In genomic region chr8:105288958-105289732, GRCm38 (mm10) we compare ENCODE assay signal across 8 mouse cellular contexts. TPM values are rescaled to one million over a fixed set of nuclear protein-coding genes. Genes with fewer than 3 reads are reported as not detected.
DNase-seq lines count a peak whose midpoint lies in the region; ATAC-seq and TF ChIP-seq lines count a peak whose summit lies in the region.

No protein-coding gene starts in this region.

- peaks cover 30% of the 10 kb centered on the region for H3K79me2 ChIP-seq in C2C12 (ENCODE audit: control insufficient read depth, insufficient read depth)

- peak overlapping the region; percentile 63 for H3ac ChIP-seq in C2C12 (ENCODE audit: control insufficient read depth, insufficient read length, low read depth)

- WGBS in heart, embryonic 13.5 days: 1% methylated on average over 53 of the region's 53 CpGs
- WGBS in liver, embryonic 12.5 days (ENCODE audit: insufficient replicate concordance): 1% methylated on average over 53 of the region's 53 CpGs
- WGBS in stomach, embryonic 15.5 days: under 1% methylated on average over 53 of the region's 53 CpGs

- H3K27ac ChIP-seq in heart, embryonic 13.5 days (replicated peaks): peak overlapping the region; percentile 72
- peak overlapping the region; percentile 59 for H3K27ac ChIP-seq in liver, embryonic 12.5 days
- H3K27ac ChIP-seq in stomach, embryonic 15.5 days: peak overlapping the region; percentile 91

- peak overlapping the region; percentile 90 for H3K4me2 ChIP-seq in heart, embryonic 13.5 days
- H3K4me2 ChIP-seq in liver, embryonic 12.5 days: peak overlapping the region; percentile 85
- peak overlapping the region; percentile 84 for H3K4me2 ChIP-seq in stomach, embryonic 15.5 days

- no peaks in the 10 kb centered on the region for H3K9me3 ChIP-seq in heart, embryonic 13.5 days
- no peaks in the 10 kb centered on the region for H3K9me3 ChIP-seq in liver, embryonic 12.5 days (replicated peaks)
- no peaks in the 10 kb centered on the region for H3K9me3 ChIP-seq in stomach, embryonic 15.5 days

- peak; percentile 99 for DNase-seq in brain, embryonic 14.5 days (ENCODE audit: low read depth)
- DNase-seq in kidney, postnatal 10 days: peak; percentile 96
- peak; percentile 89 to 95 for DNase-seq in natural killer cell, adult 2 months (ENCODE audit: low spot score in 2 of 2)

- H3K4me3 ChIP-seq in C2C12 (ENCODE audit: insufficient read depth, poor library complexity, severe bottlenecking): peak overlapping the region; percentile 39
- H3K4me3 ChIP-seq in heart, embryonic 13.5 days: peak overlapping the region; percentile 59
- peak overlapping the region; percentile 53 for H3K4me3 ChIP-seq in liver, embryonic 12.5 days
- peak overlapping the region; percentile 57 for H3K4me3 ChIP-seq in stomach, embryonic 15.5 days (replicated peaks)

- peaks cover 5% of the 10 kb centered on the region for H3K36me3 ChIP-seq in C2C12 (ENCODE audit: control insufficient read depth, insufficient read depth)
- peaks cover 4% of the 10 kb centered on the region; the same call in 1 of the 2 replicates for H3K36me3 ChIP-seq in heart, embryonic 13.5 days
- no peaks in the 10 kb centered on the region for H3K36me3 ChIP-seq in liver, embryonic 12.5 days
- no peaks in the 10 kb centered on the region for H3K36me3 ChIP-seq in stomach, embryonic 15.5 days

- TF ChIP-seq CTCF in C2C12 (IDR thresholded peaks at IDR 0.05; ENCODE audit: control insufficient read depth, insufficient read depth, insufficient read length): peak; percentile 2
- TF ChIP-seq CTCF in brain, embryonic 14.5 days (IDR thresholded peaks at IDR 0.05; ENCODE audit: borderline replicate concordance, extremely low read depth, insufficient read depth, insufficient read length): no peak

- no peaks in the 10 kb centered on the region for H3K27me3 ChIP-seq in C2C12 (ENCODE audit: control insufficient read depth, insufficient read depth, insufficient read length)
- H3K27me3 ChIP-seq in heart, embryonic 13.5 days (replicated peaks): peaks cover 47% of the 10 kb centered on the region
- H3K27me3 ChIP-seq in liver, embryonic 12.5 days (replicated peaks): peaks cover 40% of the 10 kb centered on the region
- H3K27me3 ChIP-seq in stomach, embryonic 15.5 days (replicated peaks): peaks cover 10% of the 10 kb centered on the region

- peak overlapping the region; percentile 76 for H3K9ac ChIP-seq in heart, embryonic 13.5 days
- peak overlapping the region; percentile 25; the same call in 1 of the 2 replicates for H3K9ac ChIP-seq in liver, embryonic 12.5 days
- peak overlapping the region; percentile 34; the same call in 1 of the 2 replicates for H3K9ac ChIP-seq in stomach, embryonic 15.5 days

- peak; percentile 62 for ATAC-seq in erythroid progenitor cell, adult 5-6 weeks (replicated peaks; ENCODE audit: low FRiP score, poor library complexity, severe bottlenecking)
- peak; percentile 81 for ATAC-seq in heart, embryonic 13.5 days (ENCODE audit: extremely low read depth, insufficient number of reproducible peaks, low FRiP score, low TSS enrichment)
- ATAC-seq in liver, embryonic 12.5 days: peak; percentile 85
- ATAC-seq in stomach, embryonic 15.5 days (ENCODE audit: insufficient read depth, low FRiP score, low read depth): peak; percentile 89

- peak; percentile 88 for TF ChIP-seq POLR2A in brain, embryonic 14.5 days (IDR thresholded peaks at IDR 0.05; ENCODE audit: borderline replicate concordance, extremely low read depth, insufficient read depth, insufficient read length, poor library complexity, severe bottlenecking)

- peaks cover 26% of the 10 kb centered on the region for H3K4me1 ChIP-seq in heart, embryonic 13.5 days
- H3K4me1 ChIP-seq in liver, embryonic 12.5 days: peaks cover 33% of the 10 kb centered on the region
- peaks cover 23% of the 10 kb centered on the region for H3K4me1 ChIP-seq in stomach, embryonic 15.5 days

- peaks cover 14% of the 10 kb centered on the region for H3K79me3 ChIP-seq in C2C12 (ENCODE audit: low read depth)

TF ChIP-seq in C2C12, 6 proteins besides CTCF, POLR2A, EP300 and RAD21:
- TF ChIP-seq MAX (IDR thresholded peaks at IDR 0.05): peak; percentile 37
- TF ChIP-seq MYOD1 (IDR thresholded peaks at IDR 0.05; ENCODE audit: control insufficient read depth, insufficient read length, low read depth): no peak
- TF ChIP-seq FOSL1 (IDR thresholded peaks at IDR 0.05; ENCODE audit: insufficient read depth, low read length, poor library complexity, severe bottlenecking): no peak
- no peak for TF ChIP-seq CEBPB (IDR thresholded peaks at IDR 0.05; ENCODE audit: low read depth)
TF ChIP-seq in C2C12: peak in this region for 1.

RNA-seq across cellular contexts. Expression of gene 4931428F04Rik, which starts 0.5 kb away (rescaled TPM):
- polyA plus RNA-seq in C2C12 (2012; fragmentation: generic; extraction: Trizol): 6.0 TPM
- polyA plus RNA-seq in brain, embryonic 14.5 days (2012; rRNA removed): 176 and 217 TPM in 2 replicates
- total RNA-seq in erythroid progenitor cell, adult 5-6 weeks (2015; ENCODE audit: low replicate concordance): 1.7 TPM in 1 of 2 replicates, not detected in the other
- 1.7 TPM in 1 of 2 replicates, not detected in the other for total RNA-seq in erythroid progenitor cell, adult 5-6 weeks (2017; ENCODE audit: low replicate concordance)
- polyA plus RNA-seq in heart, embryonic 13.5 days (2015; fragmentation: Nextera tagmentation; extraction: Ambion mirVana): 6.0 and 6.5 TPM in 2 replicates
- polyA plus RNA-seq in liver, embryonic 12.5 days (2016; fragmentation: Nextera tagmentation; extraction: Ambion mirVana): 1.6 TPM in 2 replicates
- 9.1 and 10.7 TPM in 2 replicates for polyA plus RNA-seq in stomach, embryonic 15.5 days (2015; fragmentation: Nextera tagmentation; extraction: Ambion mirVana)

RNA-seq across cellular contexts. Expression of gene Exoc3l, which starts 6.8 kb away (rescaled TPM):
- polyA plus RNA-seq in C2C12 (2012; fragmentation: generic; extraction: Trizol): 0.97 TPM
- 12.6 and 13.7 TPM in 2 replicates for polyA plus RNA-seq in brain, embryonic 14.5 days (2012; rRNA removed)
- 3.2 TPM in 1 of 2 replicates, not detected in the other for total RNA-seq in erythroid progenitor cell, adult 5-6 weeks (2015; ENCODE audit: low replicate concordance)
- total RNA-seq in erythroid progenitor cell, adult 5-6 weeks (2017; ENCODE audit: low replicate concordance): 8.5 and 18.6 TPM in 2 replicates
- 15.5 and 15.9 TPM in 2 replicates for polyA plus RNA-seq in heart, embryonic 13.5 days (2015; fragmentation: Nextera tagmentation; extraction: Ambion mirVana)
- polyA plus RNA-seq in liver, embryonic 12.5 days (2016; fragmentation: Nextera tagmentation; extraction: Ambion mirVana): 11.9 and 13.8 TPM in 2 replicates
- polyA plus RNA-seq in stomach, embryonic 15.5 days (2015; fragmentation: Nextera tagmentation; extraction: Ambion mirVana): 10.4 and 10.9 TPM in 2 replicates

RNA-seq across cellular contexts. Expression of gene E2f4, which starts 8.3 kb away (rescaled TPM):
- polyA plus RNA-seq in C2C12 (2012; fragmentation: generic; extraction: Trizol): 59.5 TPM
- 89.4 and 126 TPM in 2 replicates for polyA plus RNA-seq in brain, embryonic 14.5 days (2012; rRNA removed)
- 632 and 674 TPM in 2 replicates for total RNA-seq in erythroid progenitor cell, adult 5-6 weeks (2015; ENCODE audit: low replicate concordance)
- total RNA-seq in erythroid progenitor cell, adult 5-6 weeks (2017; ENCODE audit: low replicate concordance): 268 and 326 TPM in 2 replicates
- polyA plus RNA-seq in heart, embryonic 13.5 days (2015; fragmentation: Nextera tagmentation; extraction: Ambion mirVana): 58.7 and 59.3 TPM in 2 replicates
- 239 TPM in 2 replicates for polyA plus RNA-seq in liver, embryonic 12.5 days (2016; fragmentation: Nextera tagmentation; extraction: Ambion mirVana)
- polyA plus RNA-seq in stomach, embryonic 15.5 days (2015; fragmentation: Nextera tagmentation; extraction: Ambion mirVana): 80.4 and 83.1 TPM in 2 replicates

RNA-seq across cellular contexts. Expression of gene Nol3, which starts 13.2 kb away (rescaled TPM):
- polyA plus RNA-seq in C2C12 (2012; fragmentation: generic; extraction: Trizol): 9.8 TPM
- polyA plus RNA-seq in brain, embryonic 14.5 days (2012; rRNA removed): 1.3 and 1.8 TPM in 2 replicates
- total RNA-seq in erythroid progenitor cell, adult 5-6 weeks (2015; ENCODE audit: low replicate concordance): not detected in 2 replicates
- total RNA-seq in erythroid progenitor cell, adult 5-6 weeks (2017; ENCODE audit: low replicate concordance): not detected in 2 replicates
- polyA plus RNA-seq in heart, embryonic 13.5 days (2015; fragmentation: Nextera tagmentation; extraction: Ambion mirVana): 2.5 and 2.7 TPM in 2 replicates
- polyA plus RNA-seq in liver, embryonic 12.5 days (2016; fragmentation: Nextera tagmentation; extraction: Ambion mirVana): 0.12 and 0.18 TPM in 2 replicates
- polyA plus RNA-seq in stomach, embryonic 15.5 days (2015; fragmentation: Nextera tagmentation; extraction: Ambion mirVana): 1.4 and 1.7 TPM in 2 replicates

RNA-seq across cellular contexts. Expression of gene Elmo3, which starts 16.3 kb away (rescaled TPM):
- 0.50 TPM for polyA plus RNA-seq in C2C12 (2012; fragmentation: generic; extraction: Trizol)
- polyA plus RNA-seq in brain, embryonic 14.5 days (2012; rRNA removed): 2.3 TPM in 2 replicates
- 10.1 and 18.7 TPM in 2 replicates for total RNA-seq in erythroid progenitor cell, adult 5-6 weeks (2015; ENCODE audit: low replicate concordance)
- 14.0 and 21.9 TPM in 2 replicates for total RNA-seq in erythroid progenitor cell, adult 5-6 weeks (2017; ENCODE audit: low replicate concordance)
- polyA plus RNA-seq in heart, embryonic 13.5 days (2015; fragmentation: Nextera tagmentation; extraction: Ambion mirVana): 2.3 and 2.6 TPM in 2 replicates
- 2.7 and 3.0 TPM in 2 replicates for polyA plus RNA-seq in liver, embryonic 12.5 days (2016; fragmentation: Nextera tagmentation; extraction: Ambion mirVana)
- polyA plus RNA-seq in stomach, embryonic 15.5 days (2015; fragmentation: Nextera tagmentation; extraction: Ambion mirVana): 15.9 and 17.1 TPM in 2 replicates

Comparison
In these comparisons a context has a peak if more than half of its experiments do, and no peak if none do; other contexts are left out.
1. Peak in every context shown above with its lines: DNase-seq, ATAC-seq, H3K4me3 ChIP-seq and H3K27ac ChIP-seq.
2. H3K9ac ChIP-seq: peak in every context shown above with its lines; median percentile 76 in heart, embryonic 13.5 days; 34 in stomach, embryonic 15.5 days; 25 in liver, embryonic 12.5 days.
3. RNA of gene 4931428F04Rik, which starts 0.5 kb away (polyA plus RNA-seq): 176 to 217 TPM in brain, embryonic 14.5 days; 9.1 to 10.7 TPM in stomach, embryonic 15.5 days, 6.0 to 6.5 TPM in heart, embryonic 13.5 days, 6.0 TPM in C2C12 (single experiment) and 1.6 TPM in liver, embryonic 12.5 days; every median in the first group is over 10 times any median in the second.